Mouse (Mus musculus): ENCODE data around the gene Hs6st1.

Hs6st1 gene

DNA sequence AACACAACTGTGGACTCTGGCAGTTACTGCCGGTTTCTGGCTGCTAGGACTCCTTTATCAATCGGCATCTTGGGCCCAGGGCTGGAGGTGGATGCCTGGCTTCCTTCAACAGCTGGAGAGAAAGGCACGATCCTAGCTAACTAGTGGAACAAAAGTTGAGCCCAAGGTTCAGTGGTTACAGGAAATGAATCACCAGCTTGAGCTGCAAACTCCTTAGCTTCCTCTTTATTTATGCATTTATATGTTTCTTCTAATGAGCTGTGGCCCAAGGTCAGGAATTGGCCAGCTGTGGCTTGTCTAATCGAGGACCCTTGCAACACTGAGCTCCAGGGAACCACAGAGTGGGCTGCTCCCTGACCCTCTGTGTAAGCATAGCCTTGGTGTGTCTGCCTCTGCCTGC is 60.9 kb downstream of the Hs6st1 start:
- in situ Hi-C loops (cut with MboI, MseI): no loop called here

DNA sequence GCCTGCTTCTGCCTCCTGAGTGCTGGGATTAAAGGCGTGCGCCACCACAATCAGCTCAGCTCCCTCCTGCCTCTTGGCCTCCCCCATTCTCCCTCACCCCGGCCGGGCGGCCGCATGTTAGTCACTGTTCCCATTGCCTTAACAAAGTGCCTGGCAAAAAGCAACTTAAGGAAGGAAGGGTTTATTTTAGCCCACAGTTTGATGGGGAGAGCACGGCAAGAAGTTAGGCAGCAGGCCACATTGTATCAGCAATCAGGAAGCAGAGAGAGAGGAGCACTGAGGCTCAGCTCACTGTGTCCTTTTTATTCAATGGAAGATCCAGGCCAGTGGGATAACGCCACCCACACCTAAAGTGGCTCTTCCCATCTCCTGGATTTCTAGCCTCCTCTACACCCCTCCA is 61.7 kb downstream of the Hs6st1 start:
- in situ Hi-C loops (cut with MboI, MseI): no loop called here

DNA sequence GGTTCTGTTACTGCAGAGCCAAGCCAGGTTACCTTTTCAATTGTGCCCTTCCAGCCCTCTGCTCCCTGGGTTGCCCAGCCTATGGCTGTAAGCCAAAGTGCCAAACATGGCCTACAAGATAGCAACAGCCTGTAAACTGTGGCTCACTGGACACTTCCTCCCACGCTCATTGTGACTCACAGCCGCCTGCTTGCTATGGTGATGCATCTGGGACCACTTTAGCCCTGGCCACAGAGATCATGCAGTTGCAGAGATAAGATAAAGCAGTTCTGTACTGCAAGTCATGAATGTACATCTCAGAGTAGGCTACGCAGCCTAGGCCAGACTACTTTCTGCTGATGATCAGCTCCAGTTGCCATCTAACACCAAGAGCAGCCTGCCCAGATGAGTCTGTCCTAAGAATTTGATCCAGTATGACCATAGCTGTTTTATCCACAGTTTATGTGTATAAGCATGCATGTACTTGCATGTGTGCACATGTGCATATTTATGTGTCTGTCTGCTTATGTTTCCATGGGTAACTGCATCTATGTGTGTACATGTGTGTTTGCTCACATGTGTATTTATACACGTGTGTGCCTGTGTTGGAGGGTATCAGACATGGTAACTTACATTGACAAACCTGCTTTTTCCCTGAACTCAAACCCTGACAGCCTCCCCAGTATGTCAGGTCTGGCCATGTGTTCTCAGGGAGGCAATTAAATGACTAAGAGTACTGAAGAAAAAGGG is 62.3 kb downstream of the Hs6st1 start:
- in situ Hi-C loops (cut with MboI, MseI): no loop called here

DNA sequence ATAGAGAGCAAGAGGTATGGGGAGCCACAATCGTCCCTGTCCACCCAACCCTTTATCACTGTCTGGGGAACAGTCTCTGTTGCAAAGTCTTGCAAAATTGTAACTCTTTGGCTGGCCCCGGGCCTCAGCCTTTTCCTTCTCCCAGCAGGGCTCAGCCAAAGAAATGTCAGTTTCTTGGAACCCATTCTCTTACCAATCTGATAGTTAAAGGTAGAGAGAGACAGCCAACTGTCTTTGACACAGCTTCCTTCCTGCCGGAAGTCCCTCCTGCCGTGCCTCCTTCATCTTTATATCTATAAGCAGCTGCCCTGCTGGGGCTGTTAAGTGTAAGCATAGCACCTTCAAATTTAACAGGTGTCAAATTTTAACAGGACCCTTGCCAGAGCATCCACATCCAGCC is 63.0 kb downstream of the Hs6st1 start:
- in situ Hi-C loops (cut with MboI, MseI): no loop called here

DNA sequence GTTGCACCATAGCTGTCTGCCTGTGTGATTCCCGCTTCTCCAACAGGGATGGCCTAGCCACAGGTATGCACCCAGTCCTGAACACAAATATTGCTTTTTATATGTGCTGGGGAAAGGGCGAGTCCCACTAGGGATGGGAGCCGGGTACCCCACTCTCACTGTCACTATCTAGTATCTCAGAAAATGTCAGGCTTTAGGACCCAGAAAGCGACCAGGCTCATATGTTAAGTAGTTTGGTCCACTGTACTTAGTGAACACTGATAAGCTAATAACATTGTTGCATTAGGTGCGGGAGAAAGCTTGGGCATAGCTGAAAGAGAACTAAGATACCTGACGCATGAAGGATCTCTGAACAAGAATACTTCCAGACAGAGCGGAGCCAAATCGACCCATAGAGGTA is 63.6 kb downstream of the Hs6st1 start:
- in situ Hi-C loops (cut with MboI, MseI): no loop called here

DNA sequence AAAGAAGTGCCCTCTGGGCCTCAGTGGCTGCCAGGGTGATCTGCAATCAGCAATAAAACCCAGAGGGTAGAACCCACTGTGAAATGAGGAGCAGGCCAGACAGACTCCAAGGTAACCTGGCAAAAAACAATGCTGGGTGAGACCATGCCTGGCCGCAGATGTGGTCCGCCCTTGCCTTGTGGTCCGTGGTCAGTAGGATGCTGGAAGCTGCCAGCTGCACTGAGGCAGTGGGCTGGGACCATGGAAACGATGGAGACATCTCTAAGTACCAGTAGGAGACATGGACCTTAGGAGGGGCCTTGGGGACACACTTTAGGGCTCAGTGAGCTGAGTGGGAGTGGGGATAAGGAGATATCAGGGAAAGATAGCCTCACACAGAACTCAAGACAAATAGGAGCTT is 64.0 kb downstream of the Hs6st1 start:
- in situ Hi-C loops (cut with MboI, MseI): no loop called here

DNA sequence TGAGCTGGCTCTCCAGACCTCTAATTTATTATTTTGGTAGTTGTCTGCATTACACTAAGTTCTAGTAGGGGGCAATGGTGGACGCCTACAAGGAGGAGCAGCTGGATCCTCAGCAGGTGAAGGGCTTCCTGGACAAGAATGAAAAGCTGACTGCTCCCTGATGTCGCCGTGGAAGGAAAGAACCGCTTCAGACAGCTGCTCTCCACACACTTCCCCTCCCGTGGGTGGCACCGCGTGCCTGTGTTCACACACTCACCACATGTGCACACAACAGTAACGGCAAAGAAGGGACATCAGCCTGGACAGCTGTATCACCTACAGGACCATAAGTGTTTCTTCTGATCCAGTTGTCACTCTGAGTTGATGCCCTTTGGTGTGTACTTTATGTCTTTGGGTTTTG is 64.8 kb downstream of the Hs6st1 start:
- in situ Hi-C loops (cut with MboI, MseI): no loop called here

DNA sequence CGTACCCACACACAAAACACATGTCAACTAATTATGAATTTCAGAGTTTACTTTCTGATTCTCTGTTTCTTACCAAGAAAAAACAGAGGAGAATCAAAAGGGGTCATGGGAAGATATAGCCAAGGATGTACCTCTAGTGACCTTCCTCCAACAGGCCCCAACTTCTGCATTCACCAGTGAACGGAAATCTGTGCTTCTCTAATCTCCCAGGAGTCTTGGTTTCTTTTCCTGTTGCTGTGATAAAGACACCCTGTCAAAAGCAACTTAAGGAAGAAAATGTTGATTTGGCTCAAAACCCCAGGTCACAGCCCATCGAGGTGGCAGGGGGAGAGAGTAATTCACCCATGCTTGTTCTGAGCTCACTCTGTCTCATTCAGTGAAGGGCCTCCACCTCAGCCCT is 65.4 kb downstream of the Hs6st1 start:
- in situ Hi-C loops (cut with MboI, MseI): no loop called here

DNA sequence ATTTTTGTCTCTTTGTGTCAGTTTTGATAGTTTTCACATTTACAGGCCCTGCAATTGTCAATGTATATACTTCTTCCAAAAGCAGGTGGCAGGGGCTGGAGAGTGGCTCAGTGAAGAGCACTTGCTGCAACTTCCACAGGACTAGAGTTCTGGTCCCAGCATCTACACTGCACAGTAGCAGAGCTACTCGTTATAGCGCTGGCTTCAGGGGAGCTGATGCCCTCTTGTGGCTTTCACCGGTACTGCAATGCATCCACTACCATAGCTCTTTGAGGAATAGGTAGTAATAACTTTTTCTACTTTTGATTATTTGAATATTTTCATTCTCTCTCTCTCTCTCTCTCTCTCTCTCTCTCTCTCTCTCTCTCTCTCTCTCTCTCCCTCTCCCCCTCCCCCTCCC is 66.4 kb downstream of the Hs6st1 start:
- in situ Hi-C loops (cut with MboI, MseI): no loop called here

DNA sequence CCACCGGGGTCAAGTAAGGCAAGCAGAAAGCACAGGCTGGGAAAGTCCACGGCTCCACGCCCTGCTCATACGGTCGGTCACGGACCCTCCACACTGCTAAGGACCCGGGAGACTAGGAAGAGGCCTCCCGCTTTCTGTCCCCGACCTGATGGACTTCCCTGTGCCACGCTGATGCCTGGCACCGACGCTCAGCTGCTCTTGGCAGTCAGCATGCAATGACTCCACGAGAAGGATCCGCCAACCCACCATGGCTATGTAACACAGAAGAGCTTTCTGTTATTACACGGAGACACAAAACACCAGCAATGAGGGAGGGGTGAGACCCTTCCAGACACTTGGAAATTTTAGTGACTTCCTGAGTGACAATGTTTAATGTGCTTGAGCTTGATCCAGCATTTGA is 72.1 kb downstream of the Hs6st1 start:
- in situ Hi-C loops (cut with MboI, MseI): no loop called here

DNA sequence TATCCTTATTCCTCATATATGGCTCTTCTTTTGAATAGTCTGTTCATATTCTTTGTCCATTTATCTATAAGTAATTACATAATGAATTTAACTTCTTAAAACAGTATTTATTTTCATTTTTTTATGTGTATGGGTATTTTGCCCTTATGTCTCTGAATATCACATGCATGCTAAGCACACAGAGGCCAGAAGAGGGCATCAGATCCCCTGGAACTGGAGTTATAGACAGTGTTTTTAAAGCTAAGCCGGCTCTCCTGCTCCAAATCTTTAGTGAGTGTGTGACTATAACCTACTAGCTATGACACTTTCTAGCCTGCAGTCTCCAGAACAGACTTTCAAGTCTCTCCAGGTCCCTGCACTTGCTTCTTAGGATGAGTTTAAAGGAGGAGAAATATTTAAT is 76.8 kb downstream of the Hs6st1 start:
- in situ Hi-C loops (cut with MboI, MseI): loop anchor here (5.0 kb wide), 1 partner anchor 127 kb away; the partner anchor contains the start of gene Neurl3

DNA sequence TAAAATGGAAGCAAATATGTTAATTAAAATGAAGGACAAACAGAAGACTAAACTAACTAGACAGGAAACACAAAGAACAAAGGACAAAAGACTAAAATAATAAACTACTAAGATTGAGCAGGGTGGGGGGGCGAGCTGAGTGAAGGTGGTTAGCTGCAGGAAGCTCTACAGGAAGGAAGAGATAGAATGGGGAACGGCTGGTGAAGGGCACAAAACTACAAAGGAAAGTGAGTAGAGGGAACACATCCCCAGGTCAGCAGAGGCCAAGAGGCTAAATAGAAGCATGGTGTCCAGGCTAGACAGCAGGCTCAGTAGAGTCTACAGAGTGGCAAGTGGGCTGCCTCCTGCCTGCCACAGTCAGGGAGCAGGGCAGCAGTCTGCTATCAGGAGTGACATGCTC is 80.6 kb downstream of the Hs6st1 start:
- in situ Hi-C loops (cut with MboI, MseI): loop anchor here (5.0 kb wide), 1 partner anchor 123 kb away; the partner anchor contains the start of gene Neurl3

DNA sequence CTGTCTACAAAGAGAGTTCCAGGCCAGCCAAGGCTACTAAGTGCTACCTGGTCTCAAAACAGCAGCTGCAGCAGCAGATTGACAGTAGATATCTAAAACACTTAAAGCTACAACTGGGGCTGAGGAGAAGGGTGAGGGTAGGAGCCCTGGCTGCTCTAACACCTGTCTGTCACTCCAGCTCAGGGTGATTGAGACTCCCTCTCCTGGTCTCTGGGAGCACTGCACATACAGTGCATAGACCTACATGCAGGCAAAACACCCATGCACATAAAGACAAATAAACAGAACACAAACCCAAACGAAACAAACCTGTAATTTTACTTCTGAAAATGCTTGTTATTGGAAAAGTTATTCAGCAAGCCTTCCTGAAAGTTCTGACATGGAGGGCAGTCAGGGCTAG is 81.2 kb downstream of the Hs6st1 start:
- in situ Hi-C loops (cut with MboI, MseI): loop anchor here (5.0 kb wide), 1 partner anchor 123 kb away; the partner anchor contains the start of gene Neurl3

Measured in T-helper 1 cell (primary cell).